Mouse (Mus musculus): ENCODE measurements at regions not wholly inside any gene's neighbourhood (a gene's known extent, or its start where the extent isn't known, plus 50 kb on each side); places are given as distances from the start of the nearest gene placed in this dataset.

DNA sequence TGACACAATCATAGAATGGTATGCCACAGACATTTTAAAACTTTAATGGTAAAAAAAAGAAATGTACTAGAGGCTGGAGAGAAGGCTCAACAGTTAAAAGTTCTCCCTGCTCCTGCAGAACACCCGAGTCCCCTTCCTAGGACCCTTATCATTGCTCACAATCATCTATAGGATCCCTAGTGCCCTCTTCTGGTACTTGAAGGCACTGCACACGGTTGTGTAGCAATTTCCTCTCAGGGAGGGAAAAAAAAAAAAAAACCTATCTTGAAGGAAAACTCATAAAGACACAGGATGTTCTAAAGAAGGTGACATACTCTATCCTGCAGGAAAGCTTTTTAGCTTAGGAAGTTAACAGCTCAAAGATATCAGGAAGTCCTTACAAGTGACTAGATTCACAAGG lies 154.4 kb upstream of the Lmcd1 start:
- DNase-seq (ENCODE audit: low spot score): peak; percentile 45

DNA sequence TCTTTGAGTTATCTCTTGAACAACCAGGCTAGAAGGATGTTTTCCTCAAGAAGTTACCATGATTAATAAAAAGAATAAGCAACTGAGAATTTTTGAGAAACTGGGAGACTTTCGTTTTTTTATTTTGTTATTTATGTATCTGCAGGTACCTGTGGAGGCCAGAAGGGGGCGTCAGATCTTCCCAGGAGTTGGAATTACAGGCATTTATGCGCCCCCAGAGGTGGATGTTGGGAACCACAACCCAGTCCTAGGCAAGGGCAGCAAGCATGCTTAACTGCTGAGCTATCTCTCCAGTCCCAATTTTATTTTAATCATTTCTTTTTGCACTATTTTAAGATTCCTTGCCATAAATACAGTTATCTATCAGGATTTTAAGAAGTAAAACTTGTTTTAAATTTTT lies 140.0 kb upstream of the Lmcd1 start:
- peak; percentile 70 for DNase-seq (ENCODE audit: low spot score)

DNA sequence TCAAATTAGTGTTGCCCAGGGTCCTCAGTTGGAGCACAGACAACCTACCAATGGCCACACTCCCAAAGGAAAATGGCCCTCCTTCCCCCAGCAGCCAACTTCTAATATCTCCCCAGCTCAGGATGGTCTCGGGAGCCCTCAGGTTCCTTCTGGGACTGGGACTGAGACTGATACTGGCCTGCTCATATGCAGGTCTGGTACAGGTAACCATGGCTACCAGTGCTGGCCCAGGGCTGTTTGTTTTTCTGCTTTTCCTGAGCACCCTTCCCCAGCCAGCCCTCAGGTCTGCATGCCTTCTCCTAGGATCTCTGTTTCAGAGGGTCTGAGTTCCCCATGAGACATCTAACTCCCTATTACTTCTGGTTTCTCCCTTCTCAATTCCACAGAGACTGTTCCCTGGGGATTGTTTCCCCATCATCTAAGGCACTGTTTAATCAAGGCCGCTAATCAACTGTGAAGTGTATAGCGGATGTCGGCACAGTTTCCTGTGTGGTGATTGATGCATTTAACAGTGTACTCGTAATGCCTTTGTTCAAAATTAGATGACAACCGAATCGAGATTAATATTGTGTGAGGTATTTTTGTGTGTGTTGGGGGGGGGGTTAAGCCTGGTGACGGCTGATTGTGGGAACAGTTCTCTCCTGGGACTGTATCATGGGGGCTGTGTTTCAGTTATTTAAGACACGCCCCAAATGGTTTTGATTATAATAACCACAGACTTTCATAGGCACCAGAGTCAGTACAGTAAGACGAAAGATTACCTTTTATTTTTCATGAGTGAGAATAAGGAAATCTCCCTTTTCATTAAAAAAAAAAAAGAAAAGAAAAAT lies 120.8 kb upstream of the Lmcd1 start:
- DNase-seq (ENCODE audit: low spot score): peak; percentile 12

DNA sequence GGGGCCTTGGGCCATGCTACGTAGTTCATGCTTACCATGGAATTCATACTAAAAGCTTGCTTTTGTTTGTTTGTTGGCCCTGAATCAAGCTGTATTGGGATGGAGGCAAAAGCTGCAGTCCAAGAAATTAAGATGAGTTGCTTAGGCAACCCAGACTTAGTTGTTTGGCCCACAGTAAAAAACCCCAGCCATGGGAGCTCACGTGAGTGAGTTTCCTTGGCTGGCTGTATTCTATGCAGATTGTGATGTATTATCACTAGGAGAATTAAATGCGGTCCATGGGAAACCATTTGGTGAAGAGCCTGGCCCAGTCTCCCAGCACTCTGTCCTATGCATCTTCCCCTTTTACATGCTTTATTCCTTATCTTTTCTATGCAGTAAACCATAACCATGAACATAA lies 106.1 kb upstream of the Lmcd1 start:
- no peak for DNase-seq (ENCODE audit: low spot score)

DNA sequence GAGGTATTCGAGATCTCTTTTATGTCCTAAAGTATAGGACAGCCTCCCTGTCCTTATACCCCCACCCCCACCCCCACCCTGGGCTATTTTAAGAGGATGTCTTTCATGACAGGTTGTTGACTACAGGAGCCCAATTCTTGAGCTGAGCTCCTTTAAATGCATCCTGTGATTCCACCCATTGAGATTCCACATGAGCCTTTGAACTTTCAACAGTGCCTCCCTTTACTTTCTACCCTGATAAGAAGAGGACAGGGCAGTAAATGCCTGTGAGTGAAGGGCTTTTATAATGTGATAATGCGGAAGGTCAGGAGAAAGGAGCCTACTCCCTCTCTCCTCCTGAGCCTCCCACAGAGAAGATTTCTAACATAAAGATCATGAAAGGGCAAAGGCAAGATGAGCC lies 97.2 kb upstream of the Lmcd1 start:
- DNase-seq (ENCODE audit: low spot score): no peak

DNA sequence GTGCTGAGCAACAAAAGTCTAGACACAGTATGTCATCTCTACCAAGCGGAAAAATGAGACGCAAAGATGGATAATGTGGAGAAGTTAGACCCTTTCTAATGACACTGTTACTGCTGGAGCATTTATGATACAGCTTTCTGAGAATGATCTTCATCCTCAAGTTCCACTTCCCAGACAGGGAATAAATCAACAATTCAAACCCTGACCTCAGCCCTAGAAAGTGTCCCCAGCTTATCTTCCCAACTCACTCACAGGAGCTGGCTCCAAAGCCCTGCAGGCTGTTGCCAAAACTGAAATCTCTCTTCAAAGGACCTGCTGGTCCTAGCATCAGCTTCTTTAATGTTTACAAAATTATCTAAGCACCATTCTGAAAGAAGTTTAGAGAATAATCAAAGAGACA lies 85.9 kb upstream of the Lmcd1 start:
- no peak for DNase-seq (ENCODE audit: low spot score)

DNA sequence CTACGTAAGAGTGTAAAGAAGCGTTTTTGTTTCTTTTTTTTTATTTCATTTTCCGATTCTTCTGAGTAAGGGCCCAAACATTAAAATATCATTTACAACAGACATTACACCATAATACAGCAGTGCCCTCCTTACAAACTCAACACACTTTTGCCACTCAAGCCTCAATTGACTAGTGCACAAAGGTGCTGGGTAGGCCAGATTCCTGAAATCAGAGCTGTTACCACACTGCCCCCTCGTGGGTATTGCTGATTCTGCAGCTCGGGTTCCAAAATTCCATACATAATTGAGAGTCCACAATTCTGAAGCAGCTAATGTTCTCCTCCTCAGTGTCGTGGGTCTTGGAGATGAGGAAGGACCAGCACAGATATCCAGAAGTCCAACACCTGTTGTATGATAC lies 82.5 kb upstream of the Lmcd1 start:
- DNase-seq (ENCODE audit: low spot score): peak; percentile 87

DNA sequence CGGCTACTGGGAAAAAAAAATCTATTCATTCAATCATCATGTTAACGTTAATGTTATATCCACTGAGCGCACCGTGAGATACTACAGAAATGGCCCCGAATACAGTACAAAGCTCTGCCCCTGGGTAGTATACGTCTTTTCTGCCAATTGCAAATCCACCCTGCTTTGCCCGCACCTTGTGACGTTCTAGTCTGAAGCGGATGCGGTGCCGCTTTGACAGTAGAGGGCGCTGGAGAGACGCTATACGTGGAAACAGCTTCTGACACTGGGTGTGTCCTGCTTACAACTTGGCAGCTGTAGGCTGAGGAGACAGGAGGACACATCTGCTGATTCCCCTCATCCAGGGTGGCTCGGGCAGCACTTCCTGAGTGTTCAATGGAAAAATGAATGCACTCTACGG lies 76.1 kb upstream of the Lmcd1 start:
- DNase-seq (ENCODE audit: low spot score): peak; percentile 90

DNA sequence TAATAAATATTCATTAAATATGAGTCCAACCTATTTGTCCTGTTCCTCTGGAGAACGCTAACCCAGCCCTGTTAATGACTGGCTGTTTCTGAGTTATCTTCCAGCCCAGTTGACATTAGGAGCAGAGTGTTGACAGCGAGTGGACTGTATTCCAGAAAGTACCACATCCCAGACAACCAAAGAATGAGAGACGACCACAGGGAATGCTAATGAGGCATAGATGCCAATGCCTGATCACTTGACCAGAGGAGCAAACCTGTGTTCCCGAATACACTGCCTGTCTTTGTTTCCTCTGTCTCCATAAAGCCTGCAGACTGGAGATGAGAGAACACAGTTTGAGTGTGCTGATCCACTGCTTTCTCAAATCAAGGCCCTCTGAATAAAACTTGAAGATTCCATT lies 74.3 kb upstream of the Lmcd1 start:
- no peak for DNase-seq (ENCODE audit: low spot score)

DNA sequence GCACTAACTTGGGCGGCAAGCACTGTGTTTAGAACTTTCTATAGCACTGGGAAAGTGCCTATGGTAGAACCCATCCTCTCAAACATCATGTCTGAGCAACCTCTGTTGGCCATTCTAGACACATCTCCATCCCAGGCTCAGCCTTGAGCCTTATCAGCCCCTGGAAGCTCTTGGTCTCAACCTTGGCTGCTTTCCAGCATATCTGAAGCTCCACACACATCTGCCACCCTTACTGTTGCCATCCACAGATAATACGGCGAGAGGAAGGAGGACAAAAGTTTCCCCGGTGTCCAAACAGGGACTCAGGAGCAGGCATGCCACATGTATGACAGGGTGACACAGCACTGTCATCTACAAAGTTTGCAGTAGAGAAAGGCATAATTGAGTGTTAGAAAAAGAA lies 71.4 kb upstream of the Lmcd1 start:
- no peak for DNase-seq (ENCODE audit: low spot score)

DNA sequence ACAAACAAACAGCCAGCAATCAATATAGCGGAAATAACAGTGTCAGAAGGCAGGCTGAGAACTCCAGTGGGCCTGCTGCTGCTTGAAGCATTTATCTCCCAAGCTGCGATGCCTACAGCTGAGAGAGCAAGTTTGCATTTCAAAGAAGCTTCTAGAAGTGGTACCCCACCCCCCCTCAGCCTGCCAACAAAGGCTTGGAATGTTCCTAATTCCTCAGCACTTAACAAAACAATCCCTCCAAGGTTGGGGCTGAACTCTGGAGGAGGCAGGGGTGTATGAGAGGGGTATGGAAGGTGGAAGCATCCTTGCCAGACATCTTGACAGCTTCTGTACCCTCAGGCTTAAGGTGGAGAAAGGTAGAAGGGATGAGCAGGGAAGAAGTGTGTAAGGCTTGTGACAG lies 70.2 kb upstream of the Lmcd1 start:
- no peak for DNase-seq (ENCODE audit: low spot score)

DNA sequence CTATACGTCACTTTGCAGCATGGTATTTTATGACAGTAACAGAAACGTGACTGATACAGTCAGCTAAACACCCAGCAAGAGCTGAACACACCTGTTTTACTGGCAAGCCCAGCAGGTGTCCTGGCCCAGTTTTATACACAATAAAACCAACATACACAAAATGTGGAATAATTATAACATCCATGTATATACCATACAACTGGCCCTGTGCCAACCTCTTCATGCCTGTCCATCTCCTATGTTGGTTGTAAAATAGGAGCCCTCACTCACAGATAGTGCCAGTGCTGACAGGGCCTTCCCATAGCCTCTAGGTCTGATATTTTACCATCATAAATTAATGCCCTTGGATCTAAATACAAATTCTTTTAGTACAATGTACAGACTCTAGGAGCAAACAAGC lies 68.6 kb upstream of the Lmcd1 start:
- DNase-seq (ENCODE audit: low spot score): no peak

DNA sequence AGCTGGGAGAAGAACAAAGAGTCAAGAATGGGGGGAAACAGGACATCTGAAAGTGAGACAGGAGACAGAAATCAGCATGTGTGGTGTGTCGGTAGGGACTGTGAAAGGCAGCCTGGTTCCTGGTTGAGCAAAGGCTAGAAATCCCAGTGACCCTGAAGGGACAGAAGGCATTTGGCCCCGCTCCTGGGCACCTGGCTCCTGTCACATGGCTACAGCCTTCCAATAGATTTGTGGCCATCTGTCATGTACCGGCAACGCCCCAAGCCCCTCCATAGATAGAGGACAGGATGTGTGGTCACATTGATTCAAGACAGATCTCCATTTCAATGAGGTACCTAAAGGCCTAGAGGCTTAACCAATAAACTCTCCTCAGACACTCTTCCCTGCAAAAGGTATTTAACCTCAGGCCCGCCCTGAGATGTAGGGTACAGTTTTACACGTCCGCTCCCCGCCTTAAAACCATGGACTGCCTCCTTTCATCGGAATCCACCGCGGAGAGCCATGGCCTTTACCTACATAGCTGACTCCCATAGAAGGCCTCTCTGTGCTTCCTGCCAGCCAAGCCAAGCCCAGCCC lies 68.0 kb upstream of the Lmcd1 start:
- no peak for DNase-seq (ENCODE audit: low spot score)

DNA sequence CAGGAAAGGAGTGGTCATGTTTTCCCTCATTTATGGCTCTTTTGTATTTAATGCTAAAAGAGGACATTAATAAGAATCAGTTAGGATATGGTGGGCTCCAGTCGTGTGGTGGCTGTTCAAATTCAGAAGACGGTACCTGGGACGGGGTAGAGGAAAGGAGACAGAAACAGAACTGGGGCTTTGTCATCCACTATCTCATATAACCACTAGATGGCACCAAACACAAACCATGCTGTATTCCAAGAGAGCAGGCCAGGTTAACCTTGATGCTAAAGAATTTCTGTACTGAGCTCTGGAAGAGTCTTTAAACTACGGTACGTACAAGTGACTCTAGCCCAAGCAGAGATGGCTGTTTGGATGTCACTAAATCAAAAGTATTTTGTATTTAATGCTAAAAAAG lies 66.3 kb upstream of the Lmcd1 start:
- peak; percentile 82 for DNase-seq (ENCODE audit: low spot score)

DNA sequence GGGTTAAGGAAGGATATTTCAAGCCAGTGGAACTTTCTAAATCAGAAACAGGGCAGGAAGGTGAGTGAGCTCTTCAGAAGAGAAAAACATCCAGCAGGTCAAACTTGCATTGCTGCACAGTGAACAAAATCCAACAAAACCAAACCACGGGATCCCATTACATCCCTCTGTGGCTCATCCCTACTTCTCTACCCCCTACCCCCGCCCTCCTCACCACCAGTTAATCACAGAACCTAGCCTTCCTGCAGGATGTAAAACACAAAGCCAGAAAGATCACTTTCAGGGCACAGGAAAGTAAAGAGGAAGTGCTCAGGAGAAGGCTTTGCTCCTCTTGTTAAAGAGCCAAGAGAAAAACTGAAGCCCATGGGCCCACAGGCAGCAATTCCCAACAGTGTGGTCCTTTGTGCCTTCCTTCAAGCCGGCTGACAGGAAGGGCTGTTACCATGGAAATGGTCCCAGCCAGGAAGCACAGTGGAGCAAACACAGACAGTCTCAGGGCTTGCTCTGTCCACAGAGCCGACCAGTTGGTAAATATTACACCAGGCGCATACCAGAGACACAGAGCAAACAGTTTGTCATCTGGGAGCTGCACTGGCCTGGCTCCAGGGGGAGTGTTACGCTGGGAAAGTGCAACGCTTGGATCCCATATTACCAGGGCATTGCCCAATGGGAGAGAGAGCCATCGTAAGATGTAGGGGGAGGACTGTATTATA lies 63.2 kb upstream of the Lmcd1 start:
- DNase-seq (ENCODE audit: low spot score): peak; percentile 77

DNA sequence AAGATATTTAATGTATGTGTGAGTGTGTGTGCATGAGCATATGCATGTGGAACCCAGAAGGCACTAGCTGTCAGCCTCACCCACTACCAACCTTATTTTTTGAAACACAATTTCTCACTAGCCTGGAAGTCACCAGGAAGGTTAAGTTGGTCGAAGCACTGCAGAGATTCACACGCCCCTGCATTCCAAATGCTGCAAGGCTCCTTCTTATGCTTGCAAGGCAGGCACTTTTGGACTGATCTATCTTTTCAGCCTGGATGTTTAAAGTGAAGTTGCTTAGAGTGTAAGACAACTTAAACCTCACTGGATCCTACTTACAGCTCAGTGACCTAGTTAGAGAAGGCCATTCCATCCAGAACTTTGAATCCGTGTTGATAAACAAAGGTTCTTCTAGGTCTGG lies 56.7 kb upstream of the Lmcd1 start:
- DNase-seq (ENCODE audit: low spot score): no peak

DNA sequence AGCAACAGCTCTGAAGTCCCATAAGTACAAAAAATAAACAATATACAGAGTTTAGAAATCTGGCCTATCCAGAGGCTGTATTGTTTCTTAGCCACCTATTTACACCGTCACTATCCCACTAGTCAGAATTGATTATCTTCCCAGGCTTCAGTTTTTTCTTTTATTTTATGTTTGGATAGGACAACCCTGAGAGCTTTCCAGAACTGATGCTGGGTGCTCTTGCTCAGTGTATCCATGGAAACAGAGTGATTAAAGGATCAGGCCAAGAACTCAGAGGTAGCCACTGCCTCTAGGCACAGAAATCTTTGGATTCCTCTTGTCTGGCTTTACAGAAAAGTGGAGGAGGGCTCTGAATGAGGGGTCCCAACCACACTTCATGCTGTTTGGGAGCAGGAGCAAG lies 55.3 kb upstream of the Lmcd1 start:
- no peak for DNase-seq (ENCODE audit: low spot score)

DNA sequence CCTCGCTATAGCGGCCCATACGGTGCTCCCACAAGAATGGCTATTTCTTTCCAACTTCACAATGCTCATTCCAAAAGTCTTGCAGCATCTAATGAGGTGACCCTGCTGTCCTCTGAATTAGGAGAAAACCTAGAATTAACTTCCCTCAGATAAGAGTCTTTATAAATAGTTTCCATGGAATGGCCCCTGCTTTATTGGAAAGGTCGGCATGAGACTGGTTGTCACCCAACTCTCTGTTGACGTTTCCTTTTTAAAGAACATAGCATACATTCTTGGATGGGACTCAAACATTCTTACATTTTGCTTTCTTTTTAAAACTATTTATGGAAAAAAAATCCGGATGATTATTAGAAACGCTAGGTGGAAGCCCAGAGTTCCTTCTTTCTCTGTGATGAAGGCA lies 53.9 kb upstream of the Lmcd1 start:
- no peak for DNase-seq (ENCODE audit: low spot score)

DNA sequence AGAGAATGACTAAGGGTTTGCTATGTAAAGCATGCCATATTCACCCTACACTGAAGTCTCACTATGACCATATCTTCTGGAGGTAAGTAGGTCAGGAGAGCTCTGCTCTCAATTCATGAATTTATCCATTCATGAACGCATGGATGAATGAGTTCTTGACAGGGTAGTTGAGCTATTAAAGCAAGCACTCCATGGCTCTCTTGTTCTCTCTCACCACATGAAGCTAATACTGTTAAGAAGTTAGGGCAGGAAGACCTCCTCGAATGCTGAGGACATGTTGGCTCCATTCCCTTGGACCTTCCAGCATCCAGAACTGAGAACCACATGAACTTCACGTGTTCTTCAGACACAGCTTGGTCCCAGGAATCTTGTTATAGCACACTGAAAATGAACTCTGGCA lies 53.4 kb upstream of the Lmcd1 start:
- DNase-seq (ENCODE audit: low spot score): no peak

DNA sequence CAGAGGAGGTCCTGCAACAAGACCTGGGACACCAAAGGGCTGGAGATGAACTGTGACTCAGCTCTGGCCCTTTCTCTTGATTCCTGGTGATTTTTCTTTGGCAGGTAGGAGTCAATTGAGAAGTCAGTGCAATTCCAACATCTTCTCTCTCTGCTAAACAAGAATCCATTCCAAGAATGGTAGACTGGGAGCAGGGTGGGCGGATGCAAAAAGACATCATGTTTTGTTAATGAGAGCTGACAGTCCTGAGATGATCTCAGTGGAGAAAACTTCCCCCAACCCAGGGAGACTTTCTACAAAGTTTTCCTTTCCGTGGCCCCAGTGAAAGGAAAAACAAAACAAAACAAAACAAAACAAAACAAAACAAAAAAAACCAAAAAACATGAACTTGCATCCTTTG lies 52.2 kb upstream of the Lmcd1 start:
- no peak for DNase-seq (ENCODE audit: low spot score)

DNA sequence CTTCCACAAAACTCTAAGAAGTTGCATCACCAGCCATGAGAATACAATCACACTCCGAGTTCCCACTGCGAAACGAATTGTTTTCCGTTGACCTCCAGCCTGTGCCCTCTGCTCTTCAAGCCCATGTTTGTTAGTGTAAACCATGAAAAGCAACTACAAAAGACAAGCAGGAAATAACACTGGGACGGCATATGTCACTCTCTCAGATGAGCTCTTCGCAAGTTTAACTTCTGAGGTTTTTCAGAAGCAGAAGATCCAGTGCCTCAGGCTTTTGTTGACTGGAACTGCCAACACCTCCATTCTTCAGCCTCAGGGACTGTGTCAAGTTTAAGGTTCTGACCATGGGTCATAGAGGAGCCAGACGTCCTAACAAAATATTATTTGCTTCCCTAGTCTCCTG lies 50.2 kb upstream of the Lmcd1 start:
- no peak for DNase-seq (ENCODE audit: low spot score)
